Mouse (Mus musculus): ENCODE measurements around the gene Ntrk3.

Gene Ntrk3

GRCm38 (mm10) chr7:78448841-78449240 lies 289.0 kb downstream of the Ntrk3 start:
- in situ Hi-C loops (cut with MboI, MseI): no loop called here

GRCm38 (mm10) chr7:78443373-78444036 lies 294.3 kb downstream of the Ntrk3 start:
- in situ Hi-C loops (cut with MboI, MseI): no loop called here

- in situ Hi-C loops (cut with MboI, MseI): no loop called here
These were observed 296.1 kb downstream of the Ntrk3 start for GRCm38 (mm10) chr7:78441706-78442105.

- in situ Hi-C loops (cut with MboI, MseI): no loop called here
These were observed 296.9 kb downstream of the Ntrk3 start for GRCm38 (mm10) chr7:78440896-78441295.

- in situ Hi-C loops (cut with MboI, MseI): no loop called here
These were observed 297.3 kb downstream of the Ntrk3 start for GRCm38 (mm10) chr7:78440476-78440875.

GRCm38 (mm10) chr7:78439361-78440120 lies 298.3 kb downstream of the Ntrk3 start:
- in situ Hi-C loops (cut with MboI, MseI): no loop called here

GRCm38 (mm10) chr7:78433617-78434144 lies 304.1 kb downstream of the Ntrk3 start:
- in situ Hi-C loops (cut with MboI, MseI): no loop called here

- in situ Hi-C loops (cut with MboI, MseI): no loop called here
These were observed 306.2 kb downstream of the Ntrk3 start for GRCm38 (mm10) chr7:78431611-78432010.

- in situ Hi-C loops (cut with MboI, MseI): no loop called here
These were observed 325.6 kb downstream of the Ntrk3 start for GRCm38 (mm10) chr7:78412172-78412571.

GRCm38 (mm10) chr7:78409970-78410369 lies 327.8 kb downstream of the Ntrk3 start:
- in situ Hi-C loops (cut with MboI, MseI): no loop called here

GRCm38 (mm10) chr7:78406641-78407291 lies 331.0 kb downstream of the Ntrk3 start:
- in situ Hi-C loops (cut with MboI, MseI): no loop called here

- in situ Hi-C loops (cut with MboI, MseI): no loop called here
These were observed 333.3 kb downstream of the Ntrk3 start for GRCm38 (mm10) chr7:78404481-78404880.

GRCm38 (mm10) chr7:78402495-78402894 lies 335.3 kb downstream of the Ntrk3 start:
- in situ Hi-C loops (cut with MboI, MseI): no loop called here

GRCm38 (mm10) chr7:78400219-78400618 lies 337.6 kb downstream of the Ntrk3 start:
- in situ Hi-C loops (cut with MboI, MseI): no loop called here

- in situ Hi-C loops (cut with MboI, MseI): no loop called here
These were observed 339.4 kb downstream of the Ntrk3 start for GRCm38 (mm10) chr7:78398377-78398776.

- in situ Hi-C loops (cut with MboI, MseI): no loop called here
These were observed 340.6 kb downstream of the Ntrk3 start for GRCm38 (mm10) chr7:78397215-78397614.

GRCm38 (mm10) chr7:78390019-78390418 lies 347.8 kb downstream of the Ntrk3 start:
- in situ Hi-C loops (cut with MboI, MseI): no loop called here

- in situ Hi-C loops (cut with MboI, MseI): no loop called here
These were observed 349.7 kb downstream of the Ntrk3 start for GRCm38 (mm10) chr7:78388101-78388500.

GRCm38 (mm10) chr7:78385971-78386370 lies 351.8 kb downstream of the Ntrk3 start:
- in situ Hi-C loops (cut with MboI, MseI): no loop called here

GRCm38 (mm10) chr7:78384111-78384510 lies 353.7 kb downstream of the Ntrk3 start:
- in situ Hi-C loops (cut with MboI, MseI): no loop called here

- in situ Hi-C loops (cut with MboI, MseI): no loop called here
These were observed 355.7 kb downstream of the Ntrk3 start for GRCm38 (mm10) chr7:78382126-78382525.

GRCm38 (mm10) chr7:78379784-78380183 lies 358.0 kb downstream of the Ntrk3 start:
- in situ Hi-C loops (cut with MboI, MseI): no loop called here
